Mouse (Mus musculus) myocyte (in vitro differentiated cells): Measurements from ENCODE around the gene Rere. TPM values are rescaled to one million over a fixed set of nuclear protein-coding genes. Genes with fewer than 3 reads are reported as not detected.
"Not testable (repeated sequence)": the region's sequence is repeated elsewhere in the genome, so short reads cannot be mapped to it uniquely, and the experiment has no call there.

ENCODE experiments used
- H3K27me3 ChIP-seq: one replicate; pipeline ENCODE4 v1.6.1; 2011; ENCODE audit not compliant: control insufficient read depth, insufficient read depth, insufficient read length
- H3K36me3 ChIP-seq: one replicate; pipeline ENCODE4 v1.6.1; 2011; ENCODE audit not compliant: control insufficient read depth, insufficient read depth
- H3K4me2 ChIP-seq: one replicate; pipeline ENCODE4 v1.6.1; 2011; ENCODE audit warnings: low read depth, control low read depth
- H3K4me3 ChIP-seq: one replicate; pipeline ENCODE4 v1.5.1; 2011; ENCODE audit warnings: mild to moderate bottlenecking, control low read depth, moderate library complexity
- H3K79me2 ChIP-seq: one replicate; pipeline ENCODE4 v1.6.1; 2011; ENCODE audit not compliant: control insufficient read depth, insufficient read depth
- H3ac ChIP-seq: one replicate; pipeline ENCODE4 v1.6.1; 2011; ENCODE audit not compliant: control insufficient read depth, insufficient read length
- CEBPB ChIP-seq: IDR thresholded peaks from 2 replicates; pipeline ENCODE4 v1.6.1; 2011; ENCODE audit warnings: mild to moderate bottlenecking, moderate library complexity; ENCODE audit not compliant: poor library complexity, insufficient read depth, severe bottlenecking
- E2F4 ChIP-seq: IDR thresholded peaks from one replicate; pipeline ENCODE4 v1.6.1; 2011; ENCODE audit warnings: mild to moderate bottlenecking, control low read depth, moderate library complexity; ENCODE audit not compliant: insufficient read depth
- MAX ChIP-seq: IDR thresholded peaks from one replicate; pipeline ENCODE4 v1.6.1; 2011; ENCODE audit warnings: low read depth, mild to moderate bottlenecking, control low read depth
- MYOD1 ChIP-seq, 3 experiments: IDR thresholded peaks; one replicate each; pipeline ENCODE4 v1.6.1; 2011; ENCODE audit warnings: control low read depth in 2 of 3, low read depth in 2 of 3, mild to moderate bottlenecking in 2 of 3, moderate library complexity in 1 of 3; ENCODE audit not compliant: insufficient read length in 2 of 3, control insufficient read depth in 1 of 3
- MYOG ChIP-seq, 3 experiments: IDR thresholded peaks; one replicate each; pipeline ENCODE4 v1.6.1; 2011; ENCODE audit warnings: control low read depth in 2 of 3, low read depth in 2 of 3, mild to moderate bottlenecking in 2 of 3; ENCODE audit not compliant: insufficient read length in 2 of 3, control insufficient read depth in 1 of 3, insufficient read depth in 1 of 3
- POLR2A ChIP-seq: IDR thresholded peaks from one replicate; pipeline ENCODE4 v1.6.1; 2011; ENCODE audit warnings: low read depth, mild to moderate bottlenecking, control low read depth, moderate library complexity; ENCODE audit not compliant: insufficient read length
- POLR2AphosphoS2 ChIP-seq: IDR thresholded peaks from one replicate; pipeline ENCODE4 v1.6.1; 2011; ENCODE audit warnings: low read depth, control low read depth; ENCODE audit not compliant: insufficient read length
- REST ChIP-seq: IDR thresholded peaks from one replicate; pipeline ENCODE4 v1.6.1; 2011; ENCODE audit warnings: mild to moderate bottlenecking, control low read depth, moderate library complexity; ENCODE audit not compliant: insufficient read depth, insufficient read length
- SRF ChIP-seq: IDR thresholded peaks from one replicate; pipeline ENCODE4 v1.6.1; 2011; ENCODE audit warnings: low read depth; ENCODE audit not compliant: control insufficient read depth, insufficient read length
- TCF12 ChIP-seq: IDR thresholded peaks from one replicate; pipeline ENCODE4 v1.6.1; 2011; ENCODE audit warnings: mild to moderate bottlenecking, control low read depth; ENCODE audit not compliant: poor library complexity, insufficient read depth, severe bottlenecking
- TCF3 ChIP-seq: IDR thresholded peaks from one replicate; pipeline ENCODE4 v1.6.1; 2011; ENCODE audit warnings: low read depth, control low read depth; ENCODE audit not compliant: insufficient read length
- USF1 ChIP-seq: IDR thresholded peaks from one replicate; pipeline ENCODE4 v1.6.1; 2011; ENCODE audit warnings: low read depth, mild to moderate bottlenecking, control low read depth, moderate library complexity
- polyA plus RNA-seq: library from polyadenylated mRNA; unstranded; fragments of >200 nt; fragmentation: generic; extraction: Trizol; gene quantifications from one replicate; pipeline ENCODE4 v1.2.1, GENCODE M21; 2012; ENCODE audit warnings: missing spikeins

The Rere gene
- polyA plus RNA-seq, 1 experiment = 34.0 TPM

DNA sequence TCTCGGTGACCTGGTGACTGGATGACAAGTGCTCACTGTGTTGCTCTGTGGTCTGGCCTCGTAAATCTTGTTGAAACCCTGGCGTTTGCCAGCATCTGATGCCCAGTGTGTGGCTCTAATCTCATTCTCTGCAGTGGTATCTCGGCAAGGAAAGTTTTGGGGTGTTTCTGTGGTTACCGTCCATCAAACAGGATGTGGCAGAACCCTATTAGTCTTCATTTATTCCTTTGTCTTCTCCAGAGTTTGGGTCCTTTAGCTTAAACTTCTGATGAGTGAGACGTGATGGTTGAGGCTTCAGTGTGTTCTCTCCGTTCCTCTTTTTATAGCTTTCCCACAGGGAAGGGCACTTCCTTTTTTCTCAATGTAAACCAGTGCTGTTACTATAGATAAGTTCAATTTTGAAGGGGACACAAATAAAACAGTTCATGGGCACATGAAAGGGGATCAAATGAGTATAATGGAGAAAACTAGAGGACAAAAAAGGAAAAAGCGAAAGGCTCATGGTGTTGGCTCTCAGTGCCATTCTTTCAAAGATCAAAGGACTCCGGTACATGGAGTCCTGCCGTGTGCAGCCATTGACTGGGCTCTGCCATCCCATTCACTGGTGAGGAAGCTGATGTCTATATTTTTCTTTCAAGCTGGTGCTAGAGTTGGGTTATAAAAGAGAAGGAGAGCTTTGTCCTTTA lies 191.4 kb downstream of the Rere start:
- Histone ChIP-seq H3K4me3 (no peak overlapping the region), H3ac (no peak overlapping the region), H3K27me3 (no peaks in the 10 kb centered on the region), H3K79me2 (peaks cover 10% of the 10 kb centered on the region), H3K36me3 (peaks cover 15% of the 10 kb centered on the region), H3K4me2 (peak overlapping the region; percentile 5)
- no peak for TF ChIP-seq REST

DNA sequence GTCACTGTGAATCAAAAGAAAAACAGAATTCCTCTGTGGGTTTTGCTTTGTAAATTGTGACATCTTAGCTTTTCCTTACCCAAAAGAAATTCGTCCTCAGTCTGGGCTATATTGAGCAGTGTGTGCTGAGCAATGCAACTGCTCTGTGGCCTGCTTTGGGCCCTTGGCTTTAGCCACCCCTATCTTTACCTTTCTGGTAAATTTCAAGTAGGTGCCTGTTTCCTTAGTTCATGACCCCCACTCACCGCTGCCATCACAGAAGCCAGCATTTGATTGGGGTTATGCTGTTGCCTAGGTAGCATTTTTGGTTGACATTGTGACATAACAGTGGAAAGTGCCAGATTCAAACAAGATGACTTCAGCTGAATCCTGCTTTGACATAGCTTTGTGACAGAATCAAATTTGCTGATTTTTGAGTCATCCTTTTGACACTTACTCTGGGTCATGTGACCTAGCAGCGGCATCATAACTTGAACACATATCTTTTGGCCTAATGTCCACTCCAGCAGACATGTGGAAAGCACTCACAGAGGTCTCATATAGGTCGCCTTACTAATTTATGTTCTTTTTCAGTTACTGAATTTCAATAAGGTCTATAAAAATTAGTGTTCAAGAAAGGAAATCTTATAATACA lies 192.1 kb downstream of the Rere start:
- H3K36me3 ChIP-seq = peaks cover 18% of the 10 kb centered on the region
- peaks cover 10% of the 10 kb centered on the region for H3K79me2 ChIP-seq
- no peak overlapping the region for H3K4me2 ChIP-seq
- TF ChIP-seq POLR2AphosphoS2 (no peak), MYOD1 (IDR thresholded peaks at IDR 0.05; ENCODE audit: control insufficient read depth in 1 of 3, insufficient read length in 2 of 3, low read depth in 2 of 3) (no peak), POLR2A (no peak), CEBPB (no peak), USF1 (no peak), TCF12 (no peak), SRF (no peak), MYOG (IDR thresholded peaks at IDR 0.05; ENCODE audit: control insufficient read depth in 1 of 3, insufficient read depth in 1 of 3, insufficient read length in 2 of 3, low read depth in 2 of 3) (no peak), MAX (no peak), E2F4 (no peak), TCF3 (no peak)
- no peak overlapping the region for H3ac ChIP-seq
- no peaks in the 10 kb centered on the region for H3K27me3 ChIP-seq
- H3K4me3 ChIP-seq = no peak overlapping the region

DNA sequence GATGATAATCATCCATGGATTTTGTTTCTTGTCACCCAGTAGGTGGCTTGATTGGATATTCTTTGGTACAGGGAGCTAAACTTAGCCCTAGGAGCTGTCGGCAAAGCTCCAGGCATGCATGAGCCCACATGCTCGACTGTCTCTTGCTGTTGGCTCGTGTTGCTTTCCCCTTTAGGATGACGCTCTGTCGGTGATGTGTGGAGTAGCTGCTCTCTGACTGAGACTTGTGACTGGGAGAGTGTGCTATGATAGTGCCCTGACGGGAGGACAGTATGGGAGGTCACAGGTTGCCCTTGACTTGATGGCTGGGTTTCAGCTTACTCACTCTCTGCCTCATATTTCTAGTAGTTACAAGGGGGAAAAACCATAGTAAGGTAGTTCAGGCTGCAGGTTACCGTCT lies 192.6 kb downstream of the Rere start:
- H3K79me2 ChIP-seq = peaks cover 10% of the 10 kb centered on the region
- H3K36me3 ChIP-seq = peaks cover 22% of the 10 kb centered on the region
- no peak overlapping the region for H3ac ChIP-seq
- no peaks in the 10 kb centered on the region for H3K27me3 ChIP-seq
- H3K4me3 ChIP-seq = no peak overlapping the region
- no peak overlapping the region for H3K4me2 ChIP-seq
- no peak for TF ChIP-seq MYOG (IDR thresholded peaks at IDR 0.05; ENCODE audit: control insufficient read depth in 1 of 3, insufficient read depth in 1 of 3, insufficient read length in 2 of 3, low read depth in 2 of 3)
- no peak for TF ChIP-seq USF1
- no peak for TF ChIP-seq E2F4
- TF ChIP-seq POLR2A = no peak

DNA sequence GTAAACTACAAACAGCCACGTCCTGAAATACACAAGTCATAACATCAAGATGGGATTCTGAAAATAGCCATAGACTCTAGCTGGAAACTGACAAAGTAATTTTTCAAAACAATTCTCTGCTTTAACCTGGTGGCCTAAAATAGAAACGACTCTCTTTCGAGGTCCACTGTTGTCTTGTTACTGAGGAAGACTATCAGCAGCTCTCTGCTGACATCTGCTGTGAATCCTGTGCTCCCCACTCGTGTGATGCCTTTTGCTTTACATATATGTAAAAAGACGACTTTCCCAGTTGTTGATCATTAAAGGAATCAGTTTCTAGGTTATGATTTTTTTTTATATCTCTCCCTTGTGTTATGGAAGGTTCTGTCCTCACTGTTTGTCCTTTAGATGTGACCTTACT lies 194.8 kb downstream of the Rere start:
- TF ChIP-seq USF1 (no peak), SRF (no peak)
- Histone ChIP-seq H3K4me3 (no peak overlapping the region), H3K79me2 (peaks cover 10% of the 10 kb centered on the region), H3ac (no peak overlapping the region), H3K36me3 (peaks cover 29% of the 10 kb centered on the region), H3K27me3 (no peaks in the 10 kb centered on the region), H3K4me2 (no peak overlapping the region)

DNA sequence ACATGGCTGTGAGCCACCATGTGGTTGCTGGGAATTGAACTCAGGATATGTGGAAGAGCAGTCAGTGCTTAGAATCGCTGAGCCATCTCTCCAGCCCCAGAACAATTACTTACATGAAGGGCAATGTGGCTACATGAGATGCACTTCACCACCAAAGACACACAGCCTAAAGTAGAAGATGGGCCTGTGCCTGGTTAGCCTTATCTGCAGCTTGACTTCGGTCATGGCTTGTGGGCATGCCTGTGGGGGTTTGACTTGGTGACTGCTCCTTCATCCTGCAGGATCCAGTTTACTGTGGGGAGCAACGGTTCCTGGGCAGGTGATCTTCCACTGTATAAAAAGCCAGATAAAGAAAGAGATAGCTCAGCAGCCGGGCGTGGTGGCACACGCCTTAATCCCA lies 196.6 kb downstream of the Rere start:
- TF ChIP-seq E2F4 (no peak), CEBPB (no peak), MYOG (IDR thresholded peaks at IDR 0.05; ENCODE audit: control insufficient read depth in 1 of 3, insufficient read depth in 1 of 3, insufficient read length in 2 of 3, low read depth in 2 of 3) (no peak), REST (no peak), POLR2AphosphoS2 (no peak), SRF (no peak), MAX (no peak), MYOD1 (IDR thresholded peaks at IDR 0.05; ENCODE audit: control insufficient read depth in 1 of 3, insufficient read length in 2 of 3, low read depth in 2 of 3) (no peak), POLR2A (no peak), TCF12 (no peak), USF1 (no peak), TCF3 (no peak)
- Histone ChIP-seq H3K27me3 (no peaks in the 10 kb centered on the region), H3K4me3 (no peak overlapping the region), H3K4me2 (no peak overlapping the region), H3K36me3 (peaks cover 28% of the 10 kb centered on the region), H3ac (no peak overlapping the region), H3K79me2 (peaks cover 10% of the 10 kb centered on the region)

DNA sequence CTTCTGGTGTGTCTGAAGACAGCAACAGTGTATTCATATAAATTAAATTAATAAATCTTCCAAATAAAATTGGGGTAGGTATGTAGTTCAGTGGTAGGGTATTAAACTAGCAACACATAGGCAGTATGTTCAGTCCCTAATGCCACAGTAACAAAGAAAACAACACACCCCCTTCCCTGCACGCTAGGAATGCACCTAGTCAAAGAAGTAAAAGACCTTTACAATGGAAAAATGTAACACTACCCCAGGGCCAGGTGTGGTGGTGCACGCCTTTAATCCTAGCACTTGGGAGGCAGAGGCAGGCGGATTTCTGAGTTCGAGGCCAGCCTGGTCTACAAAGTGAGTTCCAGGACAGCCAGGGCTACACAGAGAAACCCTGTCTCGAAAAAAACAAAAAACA lies 201.6 kb downstream of the Rere start:
- H3K36me3 ChIP-seq = peaks cover 18% of the 10 kb centered on the region
- H3K79me2 ChIP-seq, H3K27me3 ChIP-seq, H3K4me2 ChIP-seq, H3ac ChIP-seq, H3K4me3 ChIP-seq: not testable (repeated sequence)
